Mouse (Mus musculus): ENCODE measurements around the gene Ano9. TPM values are rescaled to one million over a fixed set of nuclear protein-coding genes. Genes with fewer than 3 reads are reported as not detected.

The Ano9 gene
- total RNA-seq, 2 experiments from 2014 or later = not detected

DNA sequence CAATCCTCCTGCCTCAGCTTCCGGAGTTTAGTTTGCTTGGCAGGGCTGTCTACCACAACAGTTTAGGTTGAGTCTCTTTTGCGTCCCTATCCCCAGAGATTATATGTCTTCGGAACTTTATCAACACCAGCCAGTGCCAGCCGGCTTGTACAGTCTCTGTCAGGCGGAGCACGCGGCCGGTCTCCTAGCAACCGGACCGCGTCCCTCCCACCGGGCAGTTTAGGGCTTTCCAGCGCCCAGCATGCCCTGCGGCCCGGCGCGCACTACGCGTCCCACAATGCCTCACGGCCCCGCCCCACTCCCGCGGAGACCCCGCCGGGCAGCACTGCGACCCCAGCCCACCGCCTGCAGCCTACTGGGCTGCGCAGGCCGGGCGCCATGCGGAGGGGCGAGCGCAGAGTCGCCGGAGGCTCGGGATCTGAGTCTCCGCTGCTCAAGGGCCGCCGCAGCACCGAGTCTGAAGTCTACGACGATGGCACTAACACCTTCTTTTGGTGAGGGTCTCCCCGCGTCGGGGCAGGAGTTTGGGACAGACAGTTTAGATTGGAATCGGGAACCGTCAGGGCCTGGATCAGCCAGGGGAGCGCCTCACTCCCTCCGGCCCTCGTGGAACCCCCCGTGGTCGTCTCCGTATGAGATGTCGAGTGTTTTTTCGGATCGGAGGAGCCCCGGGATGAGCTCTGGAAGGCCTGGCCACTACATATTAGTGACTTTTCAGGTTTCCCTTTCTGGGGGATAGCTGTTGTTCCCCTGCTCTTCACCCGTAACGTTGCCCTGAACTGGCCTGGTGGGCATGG lies 13.6 kb upstream of the Ano9 start:
- peak overlapping the region; percentile 66 for H3K27ac ChIP-seq
- no peak for TF ChIP-seq CTCF (IDR thresholded peaks at IDR 0.05)
- intact Hi-C loops (cut with DNase I) = loop anchor here (2.0 kb wide), 1 partner anchor 42 kb away; the partner anchor contains the start of gene Rnh1
- DNase-seq (ENCODE audit: extremely low spot score in 1 of 2, low spot score in 2 of 2) = peak; percentile 91 to 92
- H3K4me3 ChIP-seq = peak overlapping the region; percentile 97

DNA sequence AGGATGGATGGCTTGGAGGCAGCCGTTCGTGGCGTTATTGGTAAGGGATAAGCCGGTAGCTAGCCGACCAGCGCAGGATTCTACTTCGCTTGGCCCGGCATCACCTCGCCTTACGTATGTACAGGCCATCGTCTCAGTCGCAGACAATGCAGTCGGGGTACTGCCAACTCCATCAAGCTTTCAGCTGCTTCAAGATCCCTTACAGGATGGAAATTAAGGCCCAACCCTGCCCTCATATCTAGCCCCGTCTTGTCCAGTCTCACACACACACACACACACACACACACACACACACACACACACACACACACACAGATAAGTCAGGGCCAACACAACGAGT lies 5.9 kb upstream of the Ano9 start:
- DNase-seq (ENCODE audit: extremely low spot score in 1 of 2, low spot score in 2 of 2) = no peak
- intact Hi-C loops (cut with DNase I) = no loop called here
- TF ChIP-seq CTCF (IDR thresholded peaks at IDR 0.05) = no peak
- Histone ChIP-seq H3K4me3 (peak overlapping the region; percentile 63), H3K27ac (peak overlapping the region; percentile 84)

DNA sequence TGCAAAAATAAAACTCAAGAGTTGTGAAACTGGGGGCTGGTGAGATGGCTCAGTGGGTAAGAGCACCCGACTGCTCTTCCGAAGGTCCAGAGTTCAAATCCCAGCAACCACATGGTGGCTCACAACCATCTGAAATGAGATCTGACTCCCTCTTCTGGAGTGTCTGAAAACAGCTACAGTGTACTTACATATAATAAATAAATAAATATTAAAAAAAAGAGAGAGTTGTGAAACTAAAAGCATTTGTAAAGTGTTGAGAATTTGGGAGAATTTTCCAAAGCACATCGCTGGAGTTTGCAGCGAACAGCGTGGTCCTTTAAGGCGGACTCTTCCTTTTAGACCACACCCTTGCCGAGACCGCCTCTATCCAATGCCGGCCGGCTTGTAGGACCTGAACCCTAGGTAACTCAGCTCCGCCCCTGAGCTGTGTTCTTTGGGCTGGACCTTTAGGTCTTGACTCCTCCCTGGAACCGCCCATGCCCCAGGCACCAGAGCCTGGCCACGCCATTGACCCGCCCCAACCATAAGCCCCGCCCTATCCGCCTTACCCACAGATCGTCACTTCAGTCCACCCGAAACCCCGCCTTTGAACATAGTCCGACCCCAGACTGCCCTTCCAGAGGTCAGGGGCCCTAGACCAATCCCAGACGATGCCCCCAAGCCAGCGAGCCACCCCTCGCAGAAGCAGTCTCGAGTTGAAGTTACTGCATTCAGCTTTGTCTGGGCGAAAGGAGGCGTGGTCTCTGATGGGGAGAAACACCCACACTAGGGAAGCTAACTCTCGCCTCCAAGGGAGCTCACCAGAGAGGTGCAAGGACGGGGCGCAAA lies 5.3 kb upstream of the Ano9 start:
- intact Hi-C loops (cut with DNase I) = no loop called here
- Histone ChIP-seq H3K27ac (peak overlapping the region; percentile 84), H3K4me3 (peak overlapping the region; percentile 63)
- TF ChIP-seq CTCF (IDR thresholded peaks at IDR 0.05) = peak; percentile 9
- peak; percentile 82 to 86 for DNase-seq (ENCODE audit: extremely low spot score in 1 of 2, low spot score in 2 of 2)

DNA sequence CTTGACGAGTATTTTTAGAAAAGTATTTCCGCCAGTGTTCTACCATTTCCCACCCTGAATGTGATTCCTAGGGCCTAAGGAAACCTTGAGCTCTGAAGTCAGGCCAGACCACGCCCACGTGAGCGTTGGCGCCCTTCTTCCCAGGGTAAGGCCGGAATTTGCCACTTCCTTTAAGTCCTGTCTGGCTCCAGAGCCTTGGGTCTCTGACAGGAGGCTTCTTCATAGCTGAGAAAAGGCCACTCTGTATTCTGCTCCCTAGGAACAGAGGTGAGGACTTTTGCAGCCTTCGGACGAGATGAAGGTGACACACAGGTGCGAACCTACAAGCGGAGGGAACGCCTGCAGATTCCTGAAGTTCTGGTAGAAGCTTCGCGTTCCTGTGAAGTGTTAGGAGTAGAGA lies 4.6 kb upstream of the Ano9 start, which contains the start of gene Ptdss2:
TSS of gene Ptdss2 (plus strand) at position 138 of the 400 bp plus-strand sequence.
- TF ChIP-seq CTCF (IDR thresholded peaks at IDR 0.05) = no peak
- no peak for DNase-seq (ENCODE audit: extremely low spot score in 1 of 2, low spot score in 2 of 2)
- intact Hi-C loops (cut with DNase I) = no loop called here
- H3K27ac ChIP-seq = peak within 1 kb of the TSS; percentile 84
- peak within 1 kb of the TSS; percentile 63 for H3K4me3 ChIP-seq

DNA sequence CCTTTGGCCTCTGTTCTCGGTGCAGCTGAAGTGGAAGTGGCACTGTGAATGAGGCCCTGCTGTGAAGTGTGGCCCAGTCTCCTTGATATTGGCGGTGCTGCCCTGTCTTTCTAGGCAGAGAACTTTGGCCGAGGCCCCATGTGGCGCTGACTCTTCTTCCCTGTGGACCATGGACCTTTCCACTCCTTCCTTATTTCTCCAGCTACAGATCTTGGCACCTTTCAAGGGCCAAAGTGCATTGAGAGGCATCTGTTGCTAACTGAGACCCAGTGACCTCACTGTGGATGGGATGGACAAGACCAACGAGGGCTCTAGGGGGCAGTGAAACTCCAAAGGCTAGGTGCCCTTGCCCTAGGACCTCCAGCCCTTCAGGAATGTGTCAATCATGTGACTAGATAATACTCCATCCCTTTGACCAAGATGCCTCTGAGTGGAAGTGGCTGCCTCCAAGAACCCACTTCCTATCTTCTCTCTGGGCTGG lies 3.5 kb upstream of the Ano9 start:
- no peak overlapping the region for H3K27ac ChIP-seq
- intact Hi-C loops (cut with DNase I) = no loop called here
- no peak overlapping the region for H3K4me3 ChIP-seq
- no peak; the same call in 1 of the 2 replicates for TF ChIP-seq CTCF (IDR thresholded peaks at IDR 0.05)
- no peak for DNase-seq (ENCODE audit: extremely low spot score in 1 of 2, low spot score in 2 of 2)

DNA sequence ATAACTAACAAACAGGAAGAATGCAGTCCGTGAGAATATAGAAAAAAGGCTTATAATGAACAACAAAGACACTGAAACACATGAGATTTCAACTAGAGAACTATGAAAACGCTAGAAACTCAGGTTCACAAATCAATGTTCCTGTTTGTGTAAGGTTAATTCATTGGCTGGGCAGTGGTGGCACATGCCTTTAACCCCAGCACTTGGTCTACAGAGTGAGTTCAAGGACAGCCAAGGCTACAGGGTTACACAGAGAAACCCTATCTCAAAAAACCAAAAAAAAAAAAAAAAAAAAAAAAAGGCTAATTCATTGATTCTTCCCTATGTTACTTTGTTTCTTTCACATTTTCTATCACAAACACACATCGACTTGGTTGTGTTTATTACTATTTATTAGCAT lies 3.0 kb upstream of the Ano9 start:
- Histone ChIP-seq H3K4me3 (no peak overlapping the region), H3K27ac (no peak overlapping the region)
- no peak for TF ChIP-seq CTCF (IDR thresholded peaks at IDR 0.05)
- no peak for DNase-seq (ENCODE audit: extremely low spot score in 1 of 2, low spot score in 2 of 2)
- intact Hi-C loops (cut with DNase I) = no loop called here

DNA sequence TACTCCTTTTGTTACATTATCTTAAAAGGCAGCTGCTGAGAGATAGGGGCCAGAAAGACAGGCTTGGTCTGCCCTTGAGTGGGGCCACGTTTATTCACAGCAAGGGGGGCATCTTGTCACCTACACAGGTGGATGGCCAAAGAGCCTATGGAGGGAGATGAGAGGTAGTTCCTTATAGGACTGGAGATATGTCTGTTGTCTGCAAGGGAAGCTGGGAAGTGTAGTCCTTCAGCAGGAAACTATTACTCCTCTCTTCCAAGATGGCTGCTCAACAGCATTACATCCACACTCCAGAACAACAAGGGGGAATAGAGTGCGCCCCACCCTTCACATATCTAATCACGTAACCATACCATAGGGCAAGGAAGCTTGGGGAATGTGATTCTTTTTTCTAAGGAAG lies 1.9 kb upstream of the Ano9 start:
- intact Hi-C loops (cut with DNase I) = no loop called here
- no peak overlapping the region for H3K4me3 ChIP-seq
- no peak for TF ChIP-seq CTCF (IDR thresholded peaks at IDR 0.05)
- H3K27ac ChIP-seq = no peak overlapping the region
- no peak for DNase-seq (ENCODE audit: extremely low spot score in 1 of 2, low spot score in 2 of 2)

DNA sequence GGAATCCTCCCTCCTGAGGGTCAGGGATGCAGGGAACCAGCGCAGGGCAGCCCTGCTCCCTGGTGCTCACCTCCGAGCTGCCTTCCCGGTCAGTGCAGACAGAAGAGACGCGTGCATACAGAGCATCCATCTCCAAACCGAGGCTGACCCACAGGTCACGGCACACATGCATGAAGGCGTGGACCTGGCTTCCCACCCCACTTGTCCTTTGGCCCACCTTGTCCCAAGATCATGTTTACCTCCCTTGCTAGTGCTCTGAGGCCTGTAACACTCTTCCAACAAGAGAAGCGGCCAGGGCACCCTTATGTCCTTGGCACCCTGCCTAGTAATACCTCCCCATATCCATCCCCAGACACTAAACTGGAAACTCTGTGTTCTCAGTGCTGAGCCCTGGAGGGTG lies 1.7 kb downstream of the Ano9 start:
- H3K4me3 ChIP-seq = no peak overlapping the region
- no peak for DNase-seq (ENCODE audit: extremely low spot score in 1 of 2, low spot score in 2 of 2)
- no peak overlapping the region for H3K27ac ChIP-seq
- TF ChIP-seq CTCF (IDR thresholded peaks at IDR 0.05) = no peak
- intact Hi-C loops (cut with DNase I) = no loop called here

DNA sequence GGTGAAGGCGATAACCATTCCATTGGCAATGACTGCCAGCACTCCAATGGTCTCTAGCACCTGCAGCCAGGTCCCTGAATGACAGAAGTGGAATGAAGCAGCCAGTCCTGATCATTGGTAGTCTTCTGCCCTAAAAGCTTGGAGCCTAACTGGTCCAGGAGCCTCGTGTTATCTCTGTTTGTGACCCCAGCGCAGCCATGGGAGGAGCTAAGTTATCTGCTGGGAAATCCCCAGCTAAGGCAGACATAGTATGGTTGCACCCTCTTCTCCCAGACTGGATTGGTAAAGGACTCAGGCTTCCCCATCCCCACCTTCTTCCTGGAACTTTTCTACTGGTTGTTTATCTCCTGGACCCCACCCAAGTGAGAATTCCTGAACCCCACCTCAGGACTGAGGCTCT lies 14.4 kb downstream of the Ano9 start:
- no peak overlapping the region for H3K27ac ChIP-seq
- TF ChIP-seq CTCF (IDR thresholded peaks at IDR 0.05) = no peak
- no peak for DNase-seq (ENCODE audit: extremely low spot score in 1 of 2, low spot score in 2 of 2)
- H3K4me3 ChIP-seq = no peak overlapping the region
- intact Hi-C loops (cut with DNase I) = no loop called here

DNA sequence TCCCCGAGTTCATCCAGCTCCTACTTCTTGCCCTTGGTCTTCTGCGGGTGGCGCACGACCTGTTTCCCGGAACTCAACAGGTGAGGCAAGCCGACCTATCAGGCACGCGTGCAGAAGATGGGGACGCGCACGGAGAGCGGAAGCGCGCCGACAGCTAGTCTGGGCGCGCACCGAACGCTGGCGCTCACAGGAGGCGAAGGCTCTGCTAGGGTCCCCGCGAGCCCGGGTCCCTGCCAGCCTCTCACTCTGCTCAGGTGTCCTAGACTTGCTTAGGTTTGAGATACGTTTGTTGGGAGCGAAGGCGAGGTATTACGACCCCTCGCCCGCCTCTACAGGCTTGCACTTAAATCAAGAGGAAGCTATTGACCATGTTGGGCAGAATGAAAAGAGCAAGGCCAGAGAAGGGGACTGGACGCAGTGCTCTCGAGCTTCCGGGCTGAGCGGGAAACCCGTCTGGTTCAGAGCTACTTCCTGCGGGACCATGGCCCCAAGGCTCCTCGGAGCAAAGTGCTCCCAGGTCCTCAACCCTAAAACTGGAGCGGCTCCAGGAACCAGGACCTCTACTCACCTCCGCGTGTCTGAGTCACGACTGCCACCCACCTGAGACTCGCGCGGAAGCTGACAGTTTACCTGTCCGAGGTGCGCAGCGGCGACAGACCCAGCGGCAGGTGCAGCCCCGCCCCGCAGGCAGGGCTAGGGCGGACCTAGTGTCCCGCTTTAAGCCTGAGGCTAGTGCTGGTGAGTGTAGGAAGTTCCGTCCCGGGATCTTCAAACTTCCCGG lies 17.5 kb downstream of the Ano9 start, which contains the start of gene Sigirr:
TSS of gene Sigirr (minus strand) at position 662 of the 781 bp plus-strand sequence.
- no peak for TF ChIP-seq CTCF (IDR thresholded peaks at IDR 0.05)
- Histone ChIP-seq H3K4me3 (peak within 1 kb of the TSS; percentile 51), H3K27ac (no peak within 1 kb of the TSS)
- intact Hi-C loops (cut with DNase I) = no loop called here
- DNase-seq (ENCODE audit: extremely low spot score in 1 of 2, low spot score in 2 of 2) = peak in 1 of 2 experiments; percentile 27

DNA sequence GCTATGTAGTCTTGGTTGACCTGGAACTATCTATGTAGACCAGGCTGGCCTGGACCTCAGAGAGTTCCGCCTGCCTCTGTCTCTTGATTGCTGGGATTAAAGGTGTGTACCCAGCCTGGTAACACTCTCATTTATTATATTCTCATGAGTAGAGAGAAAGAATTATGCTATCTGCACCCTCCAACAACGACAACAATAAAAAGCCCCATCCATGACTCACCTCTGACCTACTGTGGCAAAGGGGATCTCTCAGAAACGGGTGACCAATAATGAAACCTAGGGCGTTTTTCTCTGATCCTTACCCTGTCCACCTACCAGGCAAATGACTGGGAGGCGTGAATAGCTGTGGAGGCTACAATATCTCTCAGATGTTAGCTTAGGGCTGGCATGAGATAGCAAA lies 20.4 kb downstream of the Ano9 start:
- no peak overlapping the region for H3K4me3 ChIP-seq
- TF ChIP-seq CTCF (IDR thresholded peaks at IDR 0.05) = no peak
- no peak for DNase-seq (ENCODE audit: extremely low spot score in 1 of 2, low spot score in 2 of 2)
- H3K27ac ChIP-seq = no peak overlapping the region; the same call in 1 of the 2 replicates
- intact Hi-C loops (cut with DNase I) = no loop called here

Measured in left cerebral cortex, adult 2 months (tissue).